Mouse (Mus musculus) liver, embryonic 14.5 days (tissue): ENCODE measurements around the gene Atp8a2. TPM values are rescaled to one million over a fixed set of nuclear protein-coding genes. Genes with fewer than 3 reads are reported as not detected.

ENCODE experiments used
- ATAC-seq: fragments of 200-750 bp; cut with Nextera tagmentation; 2 replicates; pipeline ENCODE4 v1.8.0; 2017; ENCODE audit warnings: moderate number of reproducible peaks, mild to moderate bottlenecking, moderate library complexity; ENCODE audit not compliant: insufficient read depth
- DNase-seq, 3 experiments: peaks; one replicate each; pipeline ENCODE4 v3.0.0-alpha.2; 2012 to 2013; ENCODE audit warnings: low read depth in 3 of 3, low spot score in 3 of 3
- H3K27ac ChIP-seq: fragments of 300-500 bp; sonication (generic); 2 replicates; pipeline ENCODE4 v1.5.1; 2014; ENCODE audit warnings: moderate library complexity, mild to moderate bottlenecking, control low read depth, inconsistent platforms
- H3K27me3 ChIP-seq: fragments of 300-500 bp; sonication (generic); 2 replicates; pipeline ENCODE4 v1.6.1; 2014; ENCODE audit warnings: mild to moderate bottlenecking, low read length, moderate library complexity; ENCODE audit not compliant: control insufficient read depth, insufficient read depth
- H3K36me3 ChIP-seq: fragments of 300-500 bp; sonication (generic); replicated peaks from 2 replicates; pipeline ENCODE4 v1.6.1; 2014; ENCODE audit warnings: low read depth; ENCODE audit not compliant: control insufficient read depth, insufficient read depth
- H3K4me1 ChIP-seq, 2 experiments: fragments of 200-500 bp in 1 of 2; fragments of 300-500 bp in 1 of 2; sonication (generic) in 1 of 2; replicated peaks; 2 replicates each; pipeline ENCODE4 v1.6.1; 2012 to 2014; ENCODE audit warnings: antibody characterized with exemption in 1 of 2, inconsistent platforms in 1 of 2, low read length in 1 of 2; ENCODE audit not compliant: control insufficient read depth in 2 of 2, insufficient read depth in 2 of 2
- H3K4me2 ChIP-seq: fragments of 300-500 bp; sonication (generic); 2 replicates; pipeline ENCODE4 v1.6.1; 2014; ENCODE audit warnings: low read depth, mild to moderate bottlenecking, control low read depth, moderate library complexity
- H3K4me3 ChIP-seq, 2 experiments: fragments of 200-500 bp in 1 of 2; fragments of 300-500 bp in 1 of 2; sonication (generic) in 1 of 2; 2 replicates each; pipeline ENCODE4 v1.5.1; 2012 to 2014; ENCODE audit warnings: low read depth in 2 of 2, low read length in 2 of 2, mild to moderate bottlenecking in 2 of 2, control low read depth in 1 of 2, inconsistent platforms in 1 of 2, moderate library complexity in 1 of 2; ENCODE audit not compliant: insufficient read depth in 1 of 2
- H3K9ac ChIP-seq: fragments of 300-500 bp; sonication (generic); replicated peaks from 2 replicates; pipeline ENCODE4 v1.6.1; 2014; ENCODE audit warnings: mild to moderate bottlenecking, control low read depth, moderate library complexity
- H3K9me3 ChIP-seq: fragments of 300-500 bp; sonication (generic); 2 replicates; pipeline ENCODE4 v1.6.1; 2016; ENCODE audit warnings: low read length, mixed read lengths; ENCODE audit not compliant: control insufficient read depth
- CTCF ChIP-seq: IDR thresholded peaks from 2 replicates; pipeline ENCODE4 v1.5.1; 2016; ENCODE audit warnings: antibody characterized with exemption, low read depth, control low read depth
- EP300 ChIP-seq: IDR thresholded peaks from 2 replicates; pipeline ENCODE4 v1.6.1; 2016; ENCODE audit warnings: antibody characterized with exemption, low read depth
- WGBS: fragments of 180-500 bp; shearing (Covaris S2); extraction: QIAGEN DNeasy Blood & Tissue Kit; methylation state at CpG from one replicate; pipeline ENCODE4 v1.1.7; 2014; ENCODE audit not compliant: insufficient replicate concordance; 5-methylcytosine and 5-hydroxymethylcytosine counted together
- polyA plus RNA-seq, 2 experiments: library from polyadenylated mRNA; depleted of rRNA in 1 of 2; stranded (reverse) in 1 of 2; unstranded in 1 of 2; fragments of >200 nt; fragmentation: Nextera tagmentation in 1 of 2; extraction: Ambion mirVana in 1 of 2; gene quantifications; 2 replicates each; pipeline versions ENCODE4 v1.2.1 to v1.2.3; 2012 to 2014

Gene Atp8a2
- polyA plus RNA-seq, 2 experiments, result 0.51 to 1.8 TPM

GRCm38 (mm10) chr14:60170845-60171610 is 26.0 kb downstream of the Atp8a2 start:
- H3K27ac ChIP-seq, result no peak overlapping the region

GRCm38 (mm10) chr14:60163367-60163766 is 33.6 kb downstream of the Atp8a2 start:
- Histone ChIP-seq H3K9me3 (no peaks in the 10 kb centered on the region), H3K4me2 (no peak overlapping the region), H3K36me3 (no peaks in the 10 kb centered on the region), H3K4me3 (no peak overlapping the region), H3K27ac (no peak overlapping the region), H3K27me3 (no peaks in the 10 kb centered on the region), H3K4me1 (no peaks in the 10 kb centered on the region), H3K9ac (no peak overlapping the region)
- no peak for DNase-seq
- TF ChIP-seq CTCF, result no peak
- TF ChIP-seq EP300, result no peak
- ATAC-seq, result no peak
- 46% methylated on average over 3 of the region's 3 CpGs for WGBS

More at GRCm38 (mm10) chr14:60170845-60171610, 26.0 kb downstream of the Atp8a2 start:
- Histone ChIP-seq H3K36me3 (no peaks in the 10 kb centered on the region), H3K4me3 (no peak overlapping the region), H3K9ac (no peak overlapping the region), H3K9me3 (no peaks in the 10 kb centered on the region), H3K4me2 (no peak overlapping the region), H3K27me3 (no peaks in the 10 kb centered on the region), H3K4me1 (no peaks in the 10 kb centered on the region)
- TF ChIP-seq CTCF (no peak), EP300 (no peak)
- DNase-seq (no peak), ATAC-seq (no peak)
- 65% methylated on average over 16 of the region's 16 CpGs for WGBS

- DNase-seq (no peak), ATAC-seq (no peak)
- no peaks in the 10 kb centered on the region for H3K9me3 ChIP-seq
- no peaks in the 10 kb centered on the region for H3K4me1 ChIP-seq
- H3K27ac ChIP-seq, result no peak overlapping the region
- H3K27me3 ChIP-seq, result no peaks in the 10 kb centered on the region
- no peak overlapping the region for H3K4me2 ChIP-seq
- TF ChIP-seq CTCF (no peak), EP300 (no peak)
- H3K9ac ChIP-seq, result no peak overlapping the region
- 68% methylated on average over 11 of the region's 11 CpGs for WGBS
- no peaks in the 10 kb centered on the region for H3K36me3 ChIP-seq
- H3K4me3 ChIP-seq, result no peak overlapping the region
Observed at GRCm38 (mm10) chr14:60152373-60152772, 44.6 kb downstream of the Atp8a2 start.

GRCm38 (mm10) chr14:60148893-60149292 is 48.1 kb downstream of the Atp8a2 start:
- Histone ChIP-seq H3K4me1 (0 out of 4 replicates have a peak, but pooled peaks cover 0 to 1% of the 10 kb centered on the region in 2 experiments), H3K9ac (no peak overlapping the region), H3K27me3 (no peaks in the 10 kb centered on the region), H3K36me3 (no peaks in the 10 kb centered on the region), H3K4me3 (no peak overlapping the region), H3K4me2 (no peak overlapping the region), H3K27ac (no peak overlapping the region), H3K9me3 (no peaks in the 10 kb centered on the region)
- no peak for DNase-seq
- WGBS, result 35% methylated on average over 3 of the region's 3 CpGs
- ATAC-seq, result no peak
- TF ChIP-seq CTCF, result no peak
- no peak for TF ChIP-seq EP300

- WGBS, result 75% methylated on average over 10 of the region's 10 CpGs
- no peak for ATAC-seq
Observed at GRCm38 (mm10) chr14:60143234-60143633, 53.7 kb downstream of the Atp8a2 start.

More at GRCm38 (mm10) chr14:60143234-60143633, 53.7 kb downstream of the Atp8a2 start:
- no peak for TF ChIP-seq EP300
- no peak for TF ChIP-seq CTCF
- no peaks in the 10 kb centered on the region for H3K36me3 ChIP-seq
- no peaks in the 10 kb centered on the region for H3K9me3 ChIP-seq
- no peaks in the 10 kb centered on the region for H3K27me3 ChIP-seq
- H3K9ac ChIP-seq, result no peak overlapping the region
- DNase-seq, result no peak
- H3K4me3 ChIP-seq, result no peak overlapping the region
- H3K4me1 ChIP-seq, result 0 out of 4 replicates have a peak, but pooled peaks cover 0 to 1% of the 10 kb centered on the region in 2 experiments
- H3K27ac ChIP-seq, result no peak overlapping the region
- H3K4me2 ChIP-seq, result no peak overlapping the region
